Mouse (Mus musculus) frontal cortex, adult (tissue): ENCODE measurements around the gene Cpne1.

Experiments
- ATAC-seq: cut with Nextera tagmentation; 2 replicates; pipeline ENCODE4 v1.9.2; 2017; ENCODE audit warnings: mild to moderate bottlenecking, moderate library complexity, mixed read lengths; ENCODE audit not compliant: low TSS enrichment

Cpne1 gene

GRCm38 (mm10) chr2:156079674-156080073 lies 32.1 kb downstream of the Cpne1 start:
- ATAC-seq: no peak

GRCm38 (mm10) chr2:156079183-156079560 lies 32.6 kb downstream of the Cpne1 start:
- ATAC-seq: no peak

- ATAC-seq: no peak
Observed at GRCm38 (mm10) chr2:156078421-156079182, 33.2 kb downstream of the Cpne1 start.

- ATAC-seq: no peak
Observed at GRCm38 (mm10) chr2:156077461-156077860, 34.3 kb downstream of the Cpne1 start.

GRCm38 (mm10) chr2:156073725-156074124 lies 38.0 kb downstream of the Cpne1 start:
- ATAC-seq: no peak

- ATAC-seq: no peak
Observed at GRCm38 (mm10) chr2:156071236-156071635, 40.5 kb downstream of the Cpne1 start.

GRCm38 (mm10) chr2:156067916-156068315 lies 43.8 kb downstream of the Cpne1 start:
- no peak for ATAC-seq

- ATAC-seq: no peak
Observed at GRCm38 (mm10) chr2:156066126-156066525, 45.6 kb downstream of the Cpne1 start.

- peak; percentile 55 for ATAC-seq
Observed at GRCm38 (mm10) chr2:156065099-156066041, 46.4 kb downstream of the Cpne1 start, which contains the start of gene Spag4. Spag4 (plus strand) TSS chr2:156065175.

- ATAC-seq: no peak
Observed at GRCm38 (mm10) chr2:156052816-156053215, 58.9 kb downstream of the Cpne1 start, which contains the start of gene Fer1l4. Fer1l4 (minus strand) TSS chr2:156052947.

GRCm38 (mm10) chr2:156047929-156048328 lies 63.8 kb downstream of the Cpne1 start:
- ATAC-seq: no peak

- no peak for ATAC-seq
Observed at GRCm38 (mm10) chr2:156042903-156043302, 68.9 kb downstream of the Cpne1 start.

GRCm38 (mm10) chr2:156039390-156039789 lies 72.4 kb downstream of the Cpne1 start:
- ATAC-seq: no peak

GRCm38 (mm10) chr2:156025482-156025881 lies 86.3 kb downstream of the Cpne1 start:
- ATAC-seq: peak; percentile 55; the same call in 1 of the 2 replicates
